Mouse (Mus musculus): ENCODE measurements around the gene Map1b.

Gene Map1b

DNA sequence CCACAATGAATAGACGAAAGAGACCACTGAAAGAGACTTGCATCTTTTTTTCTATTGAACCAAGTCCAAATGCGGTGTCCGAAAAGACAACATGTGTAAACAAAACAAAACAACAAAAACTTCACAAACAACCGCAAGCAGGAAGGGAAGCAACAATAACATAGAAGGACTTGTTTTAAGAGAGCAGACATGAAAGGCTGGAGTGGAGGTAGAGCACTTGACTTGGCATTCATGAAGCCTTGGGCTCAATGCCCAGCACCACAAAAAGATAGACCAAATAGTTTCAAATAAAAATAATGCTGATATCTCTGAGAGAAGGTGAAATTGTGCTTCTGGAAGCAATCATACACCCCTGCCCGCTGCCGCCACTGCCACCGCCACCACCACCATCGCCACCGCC is 30.5 kb downstream of the Map1b start:
- no peak for DNase-seq

DNA sequence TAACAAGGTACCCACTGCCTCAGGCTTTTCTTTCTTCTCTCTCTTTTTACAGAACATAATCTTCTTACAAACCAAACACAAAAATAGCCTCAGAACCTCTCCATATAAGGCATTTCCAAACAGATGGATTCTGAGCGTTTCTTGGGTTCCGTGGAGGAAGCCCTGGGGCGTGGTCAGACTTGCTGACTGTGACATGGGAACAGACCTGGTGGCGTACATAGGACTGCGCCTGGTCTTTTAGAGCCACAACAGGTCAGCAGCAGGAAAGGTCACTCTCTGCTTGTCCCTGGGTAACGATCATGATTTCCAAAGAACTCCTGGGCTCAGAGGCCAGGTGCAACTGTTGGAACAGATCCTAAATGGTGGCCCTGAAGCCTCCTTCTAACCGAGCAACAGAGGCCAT is 31.0 kb downstream of the Map1b start:
- no peak for DNase-seq

DNA sequence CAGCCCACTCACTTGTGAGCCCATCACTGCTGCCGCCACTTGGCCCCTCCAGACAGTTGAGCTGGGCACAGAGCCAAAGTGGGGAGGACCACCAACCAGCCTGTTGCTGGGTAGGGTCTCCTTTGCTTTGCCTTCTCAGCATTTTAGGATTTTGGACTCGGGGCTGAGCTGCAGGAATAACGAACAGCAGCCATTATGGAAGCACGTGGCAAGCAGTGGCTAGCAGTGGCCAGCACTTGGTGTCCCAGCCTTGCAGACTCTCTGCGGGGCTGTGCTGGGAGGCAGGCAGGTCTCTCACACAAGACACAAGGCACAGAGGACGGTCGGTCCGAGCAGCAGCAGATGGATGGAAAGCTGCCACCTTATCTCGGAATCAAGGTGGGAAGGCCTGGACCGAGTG is 31.4 kb downstream of the Map1b start:
- DNase-seq = no peak

DNA sequence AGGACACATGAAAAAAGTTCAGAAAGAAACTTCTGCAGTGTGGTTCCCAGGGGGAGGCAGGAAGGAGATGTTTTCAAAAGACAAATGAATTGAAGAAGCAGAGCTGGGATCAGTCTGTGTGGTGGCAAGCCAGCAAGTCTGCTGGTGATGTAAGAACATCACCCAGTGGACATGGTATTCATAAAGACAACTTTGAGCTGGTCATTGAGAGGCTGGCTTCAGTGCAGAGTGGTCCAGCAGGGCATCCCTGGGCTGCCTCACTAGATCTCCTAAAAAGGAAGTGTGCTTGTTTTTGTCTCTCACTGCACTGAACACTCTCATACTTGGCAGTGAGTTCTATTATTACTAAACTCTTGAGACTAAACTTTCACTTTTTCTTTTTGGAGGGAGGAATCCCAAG is 32.9 kb downstream of the Map1b start:
- DNase-seq = peak; percentile 17

DNA sequence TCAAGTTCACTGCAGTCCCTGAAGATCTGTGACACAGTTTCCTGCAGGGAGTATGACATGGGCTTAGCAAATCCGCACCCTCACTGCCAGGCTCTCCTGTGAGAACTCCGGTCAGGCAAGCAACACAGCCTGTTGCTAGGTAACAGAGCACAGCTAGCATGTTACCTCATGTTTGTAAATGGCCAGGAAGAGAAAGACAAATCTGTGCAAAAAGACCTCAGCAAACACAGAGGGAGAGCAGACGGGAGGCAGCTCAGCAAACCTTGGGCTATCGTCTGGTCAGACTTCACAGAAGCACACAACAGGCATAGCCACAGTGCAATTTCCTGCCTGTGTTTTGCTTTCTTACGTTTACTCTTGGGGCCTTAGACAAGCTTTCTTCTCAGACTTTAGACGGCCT is 40.9 kb downstream of the Map1b start:
- DNase-seq = no peak

- no peak for DNase-seq
These were observed 41.3 kb downstream of the Map1b start for GRCm38 (mm10) chr13:99475033-99475432.

GRCm38 (mm10) chr13:99474108-99474507 is 42.2 kb downstream of the Map1b start:
- DNase-seq = no peak

DNA sequence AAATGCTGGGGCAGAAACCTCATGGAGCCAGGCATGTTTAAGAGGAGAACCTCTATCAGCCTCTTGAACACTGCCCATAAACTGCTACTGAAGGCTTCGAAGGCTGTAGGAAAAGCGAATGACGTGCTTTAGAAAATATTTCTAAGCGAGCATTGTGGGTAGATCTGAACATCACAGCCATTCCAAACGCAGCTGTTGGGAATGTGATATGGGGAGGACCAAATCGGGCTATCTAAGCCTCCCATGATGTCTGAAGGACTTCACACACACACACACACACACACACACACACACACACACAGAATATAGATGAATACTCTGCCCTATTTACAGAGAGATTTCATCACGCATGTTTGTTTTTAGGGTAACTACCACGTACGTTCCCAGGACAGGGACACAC is 44.3 kb downstream of the Map1b start:
- DNase-seq = no peak

DNA sequence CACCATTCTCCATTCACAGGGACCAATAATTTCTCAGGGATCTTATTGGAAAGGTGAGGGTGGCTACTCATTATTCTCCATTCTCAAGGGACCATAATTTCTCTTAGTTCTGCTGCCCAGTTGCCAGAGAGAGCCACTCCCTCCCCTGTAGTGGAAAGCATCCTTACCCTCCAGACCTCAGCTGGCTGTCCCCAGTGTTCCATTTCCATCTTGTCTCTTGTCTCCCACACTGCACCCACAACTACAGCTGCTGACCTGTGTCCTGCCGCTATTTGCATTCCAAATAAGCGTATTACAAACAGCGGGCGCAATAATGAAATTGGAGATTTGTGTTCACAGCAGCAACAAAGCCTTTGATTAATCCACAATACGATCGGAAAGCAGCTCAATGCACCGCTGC is 46.3 kb downstream of the Map1b start:
- DNase-seq = no peak

DNA sequence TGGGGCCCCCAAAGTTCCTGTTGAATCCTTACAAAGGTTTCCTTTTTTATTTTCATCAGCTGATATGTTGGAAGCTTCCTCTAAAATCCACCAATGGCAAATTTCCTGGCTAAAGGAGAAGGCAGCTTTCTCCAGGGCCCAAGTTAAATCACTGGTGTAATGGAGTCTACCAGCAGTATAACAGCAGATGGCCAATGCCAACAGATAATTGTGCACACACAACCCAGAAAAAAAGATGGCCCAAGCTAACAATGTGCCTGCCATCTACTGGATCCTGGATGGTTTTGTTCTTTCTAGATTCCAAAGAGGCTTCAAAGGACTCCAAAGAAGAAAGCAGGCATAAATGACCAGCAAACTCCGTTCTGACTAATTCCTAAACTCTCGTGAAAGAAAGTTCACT is 48.1 kb downstream of the Map1b start:
- DNase-seq = no peak

GRCm38 (mm10) chr13:99466811-99467315 is 49.5 kb downstream of the Map1b start:
- no peak for DNase-seq

GRCm38 (mm10) chr13:99466064-99466463 is 50.3 kb downstream of the Map1b start:
- no peak for DNase-seq

- no peak for DNase-seq
These were observed 51.8 kb downstream of the Map1b start for GRCm38 (mm10) chr13:99464551-99464950.

DNA sequence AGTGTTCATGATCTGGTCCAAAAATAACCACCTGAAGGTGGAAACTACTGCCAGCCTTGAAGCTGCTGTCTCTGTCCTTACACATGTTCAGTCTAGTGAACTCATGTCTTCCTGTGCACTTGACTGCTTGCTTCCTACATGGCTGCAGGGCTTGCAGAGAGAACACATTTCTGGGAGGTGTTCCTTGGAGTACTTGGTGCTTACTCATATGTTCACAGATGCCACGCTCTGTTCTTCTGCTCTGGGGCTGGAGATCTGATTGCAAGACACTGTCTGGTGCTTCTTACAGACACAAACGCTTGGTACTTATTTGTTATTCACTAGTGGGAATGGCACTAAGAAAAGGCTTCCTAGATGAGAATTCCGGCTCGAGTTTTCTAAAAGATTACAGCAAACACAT is 54.5 kb downstream of the Map1b start:
- no peak for DNase-seq

GRCm38 (mm10) chr13:99459612-99460011 is 56.7 kb downstream of the Map1b start:
- no peak for DNase-seq

GRCm38 (mm10) chr13:99458658-99459386 is 57.5 kb downstream of the Map1b start:
- DNase-seq = no peak

DNA sequence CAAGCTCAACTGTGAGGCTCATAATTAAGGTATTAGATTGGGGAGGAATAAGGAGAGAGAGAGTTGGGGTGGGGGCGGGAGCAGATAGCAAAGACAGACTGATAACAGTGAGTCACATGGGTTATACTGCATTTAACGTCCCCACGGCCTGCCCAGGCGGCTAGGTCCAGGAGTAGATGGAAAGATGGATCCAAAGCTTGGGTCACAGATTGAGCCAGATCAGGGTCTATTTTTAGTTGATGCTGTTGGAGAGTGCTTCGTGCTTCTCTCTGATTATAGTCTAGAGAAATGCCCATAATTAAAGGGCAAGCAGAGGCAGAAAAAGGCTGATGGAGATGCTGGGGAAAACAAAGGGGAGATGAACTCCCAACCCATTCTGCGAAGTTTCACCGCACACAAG is 61.4 kb downstream of the Map1b start:
- no peak for DNase-seq

GRCm38 (mm10) chr13:99452444-99452843 is 63.9 kb downstream of the Map1b start:
- DNase-seq = no peak

DNA sequence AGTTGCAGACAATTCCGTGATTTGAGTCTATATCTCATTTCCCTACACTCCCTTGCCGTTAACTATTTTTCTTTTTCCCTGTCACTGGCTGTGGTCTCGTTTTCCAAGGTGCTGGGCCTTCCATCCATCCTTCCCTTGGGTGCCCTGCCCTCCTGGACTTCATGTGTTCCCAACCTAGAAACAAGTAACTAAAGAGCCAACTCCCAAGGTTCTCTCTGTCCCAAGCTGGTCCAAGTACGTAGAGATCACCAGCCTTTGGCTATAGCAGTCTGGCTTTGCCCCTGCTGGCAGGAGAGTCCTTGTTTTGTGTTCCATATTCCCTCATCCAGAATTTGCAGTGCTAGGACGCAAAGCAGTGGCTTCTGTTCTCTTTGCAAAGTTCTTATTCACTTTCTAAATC is 65.1 kb downstream of the Map1b start:
- no peak for DNase-seq

GRCm38 (mm10) chr13:99450766-99451165 is 65.6 kb downstream of the Map1b start:
- DNase-seq = no peak

- DNase-seq = no peak
These were observed 66.8 kb downstream of the Map1b start for GRCm38 (mm10) chr13:99449547-99449946.

DNA sequence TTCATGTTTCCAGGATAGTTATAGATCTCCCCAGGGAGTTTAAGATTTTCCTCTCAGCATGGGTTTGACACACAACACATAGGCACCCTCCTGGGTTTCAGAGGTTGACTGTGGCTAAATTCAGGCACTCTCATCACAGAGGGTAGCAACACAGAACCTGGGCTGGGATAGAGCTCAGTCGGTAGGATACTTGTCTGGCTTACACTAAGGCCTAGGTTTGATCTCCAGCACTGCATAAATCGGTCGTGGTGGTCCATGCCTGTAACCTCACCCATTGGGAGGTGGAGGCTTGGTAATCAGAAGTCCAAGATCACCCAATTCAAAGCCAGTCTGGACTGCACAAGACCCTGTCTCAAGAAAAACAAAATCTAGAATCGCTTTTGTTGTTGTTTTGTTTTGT is 68.1 kb downstream of the Map1b start:
- DNase-seq = no peak

DNA sequence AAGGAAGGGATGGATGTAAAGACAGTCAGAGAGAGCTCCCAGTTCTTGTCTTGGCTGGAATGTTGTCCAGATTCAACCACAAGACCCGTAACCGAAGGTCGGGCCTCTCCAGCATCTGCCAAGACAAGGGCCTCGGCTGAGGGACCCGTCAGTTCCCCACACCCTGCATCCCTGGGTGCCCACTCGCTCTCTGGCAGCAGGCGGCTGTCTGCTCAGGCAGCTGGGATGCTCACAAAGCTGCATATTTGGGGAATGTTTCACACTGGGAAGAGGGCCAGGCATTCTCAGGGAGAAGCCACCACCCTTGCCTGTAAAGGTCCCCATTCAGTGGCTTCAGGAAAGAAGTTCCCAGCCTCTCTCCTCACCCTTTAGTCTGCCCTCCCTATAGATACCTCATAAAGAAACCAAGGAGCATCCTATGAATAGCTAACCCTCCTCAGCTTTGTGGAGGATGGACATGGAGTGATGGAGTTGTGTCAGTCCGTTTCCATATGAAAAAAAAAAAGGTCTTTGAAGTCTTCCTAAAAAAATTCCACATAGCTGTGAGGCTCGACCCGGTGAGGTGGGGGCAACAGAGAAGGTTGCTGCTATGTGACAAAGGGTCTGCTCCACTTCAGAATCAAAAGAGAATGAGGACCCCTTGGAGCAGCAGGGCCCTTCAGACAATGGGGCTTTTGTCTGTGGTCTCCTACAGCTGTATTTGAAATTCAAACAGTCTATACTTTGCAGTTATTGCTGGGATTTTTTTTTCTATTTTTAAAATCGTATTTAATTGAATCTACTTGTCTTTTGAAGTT is 68.7 kb downstream of the Map1b start:
- DNase-seq = peak; percentile 28

DNA sequence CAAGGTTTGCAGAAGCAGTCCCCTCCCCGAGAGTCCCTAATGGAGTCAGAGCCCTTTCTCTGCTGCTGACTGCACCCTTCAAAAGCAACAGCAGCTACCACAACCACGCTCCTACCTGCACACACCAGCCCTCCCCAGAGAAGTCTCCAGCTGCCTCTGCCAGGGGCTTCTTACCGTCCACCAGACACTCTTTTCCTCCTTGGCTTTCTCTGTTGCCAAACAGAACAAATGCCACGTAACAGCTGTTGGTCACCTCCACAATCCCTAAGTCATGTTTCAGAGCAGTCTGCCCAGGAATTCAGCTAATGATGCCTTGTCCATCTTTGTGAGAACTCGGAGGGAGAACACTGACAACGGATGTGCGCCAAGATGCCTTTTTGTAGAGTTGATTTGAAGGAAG is 69.3 kb downstream of the Map1b start:
- DNase-seq = no peak
